Mouse (Mus musculus): ENCODE data around the gene Cdx2. TPM values are rescaled to one million over a fixed set of nuclear protein-coding genes. Genes with fewer than 3 reads are reported as not detected.

The Cdx2 gene
- polyA plus RNA-seq, 1 experiment from 2014 or later, result not detected

- no peak overlapping the region for H3K27ac ChIP-seq
- H3K4me1 ChIP-seq, result 0 out of 2 replicates have a peak, but pooled peaks cover 9% of the 10 kb centered on the region
- H3K9ac ChIP-seq, result no peak overlapping the region
- peaks cover 85% of the 10 kb centered on the region for H3K27me3 ChIP-seq
- no peak for ATAC-seq (ENCODE audit: borderline replicate concordance, extremely low read depth, low FRiP score, low TSS enrichment)
- no peaks in the 10 kb centered on the region for H3K36me3 ChIP-seq
- no peak overlapping the region for H3K4me3 ChIP-seq
- H3K4me2 ChIP-seq, result no peak overlapping the region
- WGBS, result 5% methylated on average over 6 of the region's 6 CpGs
- no peaks in the 10 kb centered on the region; the same call in 1 of the 2 replicates for H3K9me3 ChIP-seq
Measured at GRCm38 (mm10) chr5:147267434-147267833, 39.6 kb downstream of the Cdx2 start.

- WGBS, result 16% methylated on average over 4 of the region's 4 CpGs
- Histone ChIP-seq H3K36me3 (no peaks in the 10 kb centered on the region), H3K4me1 (no peaks in the 10 kb centered on the region), H3K4me3 (no peak overlapping the region), H3K9me3 (no peaks in the 10 kb centered on the region), H3K4me2 (no peak overlapping the region), H3K27me3 (peaks cover 60% of the 10 kb centered on the region), H3K9ac (no peak overlapping the region), H3K27ac (no peak overlapping the region)
- no peak for ATAC-seq (ENCODE audit: borderline replicate concordance, extremely low read depth, low FRiP score, low TSS enrichment)
Measured at GRCm38 (mm10) chr5:147263945-147264344, 43.1 kb downstream of the Cdx2 start.

DNA sequence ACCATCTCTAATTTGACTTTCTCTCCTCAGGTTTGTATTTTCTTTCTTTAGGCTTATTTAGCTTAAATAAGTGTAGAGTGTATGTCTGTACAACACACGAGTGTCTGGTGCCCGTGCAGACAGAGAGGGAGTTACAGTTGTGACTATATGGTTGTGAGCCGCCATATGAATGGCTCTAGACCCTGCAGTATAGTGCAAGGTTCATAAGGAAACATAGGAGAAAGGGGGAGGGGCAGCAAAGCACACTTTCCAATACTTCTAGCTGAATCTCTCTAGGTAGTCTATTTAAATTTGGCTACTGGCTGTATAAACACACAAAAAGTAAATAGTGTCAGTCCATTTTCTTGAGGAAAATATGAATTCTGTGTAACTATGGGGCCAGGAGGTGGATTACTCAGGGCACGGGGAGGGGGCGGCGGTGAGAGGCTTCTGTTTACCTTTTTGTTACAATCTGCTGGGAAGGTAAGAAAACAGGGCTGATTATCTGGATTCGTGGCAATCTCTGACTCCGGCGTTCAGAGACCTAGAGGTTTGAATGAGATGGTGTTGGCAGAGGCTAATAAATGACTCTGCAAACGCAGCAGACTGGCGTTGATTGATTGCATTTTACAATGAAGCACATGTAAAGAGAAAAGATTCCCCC lies 45.0 kb downstream of the Cdx2 start:
- Histone ChIP-seq H3K4me1 (no peaks in the 10 kb centered on the region), H3K27ac (no peak overlapping the region), H3K36me3 (no peaks in the 10 kb centered on the region), H3K4me3 (no peak overlapping the region), H3K27me3 (peaks cover 41% of the 10 kb centered on the region), H3K9ac (no peak overlapping the region), H3K9me3 (no peaks in the 10 kb centered on the region), H3K4me2 (no peak overlapping the region)
- ATAC-seq (ENCODE audit: borderline replicate concordance, extremely low read depth, low FRiP score, low TSS enrichment), result no peak
- WGBS, result 23% methylated on average over 11 of the region's 11 CpGs

- H3K4me3 ChIP-seq, result no peak overlapping the region
- no peaks in the 10 kb centered on the region for H3K36me3 ChIP-seq
- 66% methylated on average over 4 of the region's 4 CpGs for WGBS
- no peaks in the 10 kb centered on the region for H3K4me1 ChIP-seq
- no peak overlapping the region for H3K9ac ChIP-seq
- ATAC-seq (ENCODE audit: borderline replicate concordance, extremely low read depth, low FRiP score, low TSS enrichment), result no peak
- peaks cover 28% of the 10 kb centered on the region for H3K27me3 ChIP-seq
- H3K27ac ChIP-seq, result no peak overlapping the region
- H3K4me2 ChIP-seq, result no peak overlapping the region
- no peaks in the 10 kb centered on the region for H3K9me3 ChIP-seq
Measured at GRCm38 (mm10) chr5:147260778-147261177, 46.3 kb downstream of the Cdx2 start.

GRCm38 (mm10) chr5:147260189-147260588 lies 46.9 kb downstream of the Cdx2 start:
- H3K9me3 ChIP-seq, result no peaks in the 10 kb centered on the region
- H3K4me2 ChIP-seq, result no peak overlapping the region
- H3K27ac ChIP-seq, result no peak overlapping the region
- no peaks in the 10 kb centered on the region for H3K4me1 ChIP-seq
- H3K36me3 ChIP-seq, result no peaks in the 10 kb centered on the region
- WGBS, result 96% methylated on average over 1 of the region's 1 CpGs
- no peak overlapping the region for H3K4me3 ChIP-seq
- no peak for ATAC-seq (ENCODE audit: borderline replicate concordance, extremely low read depth, low FRiP score, low TSS enrichment)
- peaks cover 22% of the 10 kb centered on the region for H3K27me3 ChIP-seq
- no peak overlapping the region for H3K9ac ChIP-seq

Small RNAs within 50 kb of the gene (microRNA-seq; reads per million reads assigned to microRNA genes)
- not detected for gene Mir7k

Other genes starting within 250 kb of the Cdx2 start
- gene Lnx2, start 230.7 kb downstream of the Cdx2 start, polyA plus RNA-seq (2015; fragmentation: Nextera tagmentation; extraction: Ambion mirVana), result 15.8 and 17.2 TPM in 2 replicates
- 115 and 121 TPM in 2 replicates for gene Polr1d, start 230.2 kb downstream of the Cdx2 start, polyA plus RNA-seq (2015; fragmentation: Nextera tagmentation; extraction: Ambion mirVana)
- gene Gsx1, start 118.6 kb downstream of the Cdx2 start, polyA plus RNA-seq (2015; fragmentation: Nextera tagmentation; extraction: Ambion mirVana), result not detected in 2 replicates
- not detected in 2 replicates for gene Pdx1, start 37.3 kb downstream of the Cdx2 start, polyA plus RNA-seq (2015; fragmentation: Nextera tagmentation; extraction: Ambion mirVana)
- not detected in 2 replicates for gene Urad, start 15.2 kb upstream of the Cdx2 start, polyA plus RNA-seq (2015; fragmentation: Nextera tagmentation; extraction: Ambion mirVana)
- 0.08 and 0.21 TPM in 2 replicates for gene Flt3, start 93.2 kb upstream of the Cdx2 start, polyA plus RNA-seq (2015; fragmentation: Nextera tagmentation; extraction: Ambion mirVana)
- 61.1 and 70.0 TPM in 2 replicates for gene Pan3, start 122.9 kb upstream of the Cdx2 start, polyA plus RNA-seq (2015; fragmentation: Nextera tagmentation; extraction: Ambion mirVana)